Mouse (Mus musculus) MEL (cell line): ENCODE results near the gene Gpr35. TPM values are rescaled to one million over a fixed set of nuclear protein-coding genes. Genes with fewer than 3 reads are reported as not detected.

Source experiments
- DNase-seq: peaks from one replicate; pipeline ENCODE4 v3.0.0; 2011; ENCODE audit warnings: low read depth, low spot score
- H3K27ac ChIP-seq: 2 replicates; pipeline ENCODE4 v1.5.1; 2012; ENCODE audit warnings: low read depth, mild to moderate bottlenecking, control low read depth, low read length, moderate library complexity; ENCODE audit not compliant: control insufficient read depth
- H3K27me3 ChIP-seq, 2 experiments: fragments of 150-350 bp in 1 of 2; sonication (generic) in 1 of 2; 2 replicates each; pipeline ENCODE4 v1.6.1; 2012; ENCODE audit warnings: low read length in 2 of 2, mild to moderate bottlenecking in 2 of 2, improper control_type of control experiment in 1 of 2, moderate library complexity in 1 of 2; ENCODE audit not compliant: insufficient read depth in 2 of 2, control insufficient read depth in 1 of 2
- H3K36me3 ChIP-seq, 2 experiments: 2 replicates each; pipeline ENCODE4 v1.6.1; 2012 to 2014; ENCODE audit warnings: low read length in 2 of 2, improper control_type of control experiment in 1 of 2, inconsistent platforms in 1 of 2, mild to moderate bottlenecking in 1 of 2; ENCODE audit not compliant: insufficient read depth in 2 of 2, control insufficient read depth in 1 of 2
- H3K4me1 ChIP-seq, 2 experiments: fragments of 150-350 bp in 1 of 2; sonication (generic) in 1 of 2; 2 replicates each; pipeline ENCODE4 v1.6.1; 2012; ENCODE audit warnings: low read length in 2 of 2, improper control_type of control experiment in 1 of 2, mild to moderate bottlenecking in 1 of 2; ENCODE audit not compliant: insufficient read depth in 2 of 2, control insufficient read depth in 1 of 2
- H3K4me3 ChIP-seq, 2 experiments: fragments of 150-350 bp in 1 of 2; sonication (generic) in 1 of 2; 2 replicates each; pipeline ENCODE4 v1.5.1; 2012; ENCODE audit warnings: low read depth in 2 of 2, low read length in 2 of 2, mild to moderate bottlenecking in 2 of 2, moderate library complexity in 2 of 2, control low read depth in 1 of 2, improper control_type of control experiment in 1 of 2; ENCODE audit not compliant: control insufficient read depth in 1 of 2, insufficient read depth in 1 of 2
- H3K79me2 ChIP-seq: 2 replicates; pipeline ENCODE4 v1.6.1; 2012; ENCODE audit warnings: mild to moderate bottlenecking, low read length, moderate library complexity; ENCODE audit not compliant: control insufficient read depth, poor library complexity, insufficient read depth
- H3K9ac ChIP-seq: 2 replicates; pipeline ENCODE4 v1.6.1; 2012; ENCODE audit warnings: low read depth, mild to moderate bottlenecking, control low read depth, low read length, moderate library complexity; ENCODE audit not compliant: control insufficient read depth, poor library complexity, severe bottlenecking
- H3K9me3 ChIP-seq: fragments of 150-350 bp; sonication (generic); replicated peaks from 2 replicates; pipeline ENCODE4 v1.6.1; 2012; ENCODE audit warnings: mild to moderate bottlenecking, low read length, improper control_type of control experiment, moderate library complexity; ENCODE audit not compliant: insufficient read depth
- BHLHE40 ChIP-seq: IDR thresholded peaks from 2 replicates; pipeline ENCODE4 v1.6.1; 2012; ENCODE audit warnings: low read depth, mild to moderate bottlenecking, inconsistent platforms, low read length, improper control_type of control experiment, borderline replicate concordance
- CHD1 ChIP-seq: IDR thresholded peaks from 2 replicates; pipeline ENCODE4 v1.6.1; 2012; ENCODE audit warnings: low read depth, mild to moderate bottlenecking, inconsistent platforms, low read length, improper control_type of control experiment
- CTCF ChIP-seq, 3 experiments: IDR thresholded peaks in 2 of 3; conservative IDR thresholded peaks in 1 of 3; 2 replicates each; pipeline ENCODE4 v1.5.1; 2011 to 2012; ENCODE audit warnings: low read length in 3 of 3, low read depth in 2 of 3, mild to moderate bottlenecking in 2 of 3, improper control_type of control experiment in 1 of 3, inconsistent platforms in 1 of 3, mixed read lengths in 1 of 3, moderate library complexity in 1 of 3; ENCODE audit not compliant: control insufficient read depth in 1 of 3, insufficient read depth in 1 of 3, poor library complexity in 1 of 3, severe bottlenecking in 1 of 3
- E2F4 ChIP-seq: IDR thresholded peaks from 2 replicates; pipeline ENCODE4 v1.6.1; 2011; ENCODE audit warnings: low read depth, low read length, improper control_type of control experiment, borderline replicate concordance
- ELF1 ChIP-seq: IDR thresholded peaks from 2 replicates; pipeline ENCODE4 v1.6.1; 2014; ENCODE audit warnings: low read depth, mild to moderate bottlenecking, inconsistent platforms, low read length, improper control_type of control experiment, moderate library complexity
- EP300 ChIP-seq, 2 experiments: IDR thresholded peaks; 2 replicates each; pipeline ENCODE4 v1.6.1; 2011; ENCODE audit warnings: improper control_type of control experiment in 2 of 2, low read length in 2 of 2, low read depth in 1 of 2, mild to moderate bottlenecking in 1 of 2
- ETS1 ChIP-seq: IDR thresholded peaks from 2 replicates; pipeline ENCODE4 v1.6.1; 2012; ENCODE audit warnings: low read depth, mild to moderate bottlenecking, inconsistent platforms, low read length, improper control_type of control experiment, moderate library complexity
- GABPA ChIP-seq: IDR thresholded peaks from 2 replicates; pipeline ENCODE4 v1.6.1; 2012; ENCODE audit warnings: low read depth, mild to moderate bottlenecking, inconsistent platforms, low read length, improper control_type of control experiment, moderate library complexity
- GATA1 ChIP-seq: IDR thresholded peaks from 2 replicates; pipeline ENCODE4 v1.6.1; 2011; ENCODE audit warnings: low read depth, low read length, improper control_type of control experiment
- HCFC1 ChIP-seq: IDR thresholded peaks from 2 replicates; pipeline ENCODE4 v1.6.1; 2012; ENCODE audit warnings: low read depth, mild to moderate bottlenecking, inconsistent platforms, low read length, improper control_type of control experiment, moderate library complexity
- JUND ChIP-seq: IDR thresholded peaks from 2 replicates; pipeline ENCODE4 v1.6.1; 2011; ENCODE audit warnings: low read depth, mild to moderate bottlenecking, improper control_type of control experiment, low read length
- KAT2A ChIP-seq: conservative IDR thresholded peaks from 2 replicates; pipeline ENCODE4 v1.6.1; 2012; ENCODE audit warnings: low read depth, low read length, improper control_type of control experiment, inconsistent platforms
- MAFK ChIP-seq: IDR thresholded peaks from 2 replicates; pipeline ENCODE4 v1.6.1; 2011; ENCODE audit warnings: low read depth, mild to moderate bottlenecking, low read length, improper control_type of control experiment, borderline replicate concordance
- MAX ChIP-seq: IDR thresholded peaks from 2 replicates; pipeline ENCODE4 v1.6.1; 2011; ENCODE audit warnings: low read length, improper control_type of control experiment
- MAZ ChIP-seq: IDR thresholded peaks from 2 replicates; pipeline ENCODE4 v1.6.1; 2012; ENCODE audit warnings: low read depth, mild to moderate bottlenecking, inconsistent platforms, low read length, improper control_type of control experiment
- MXI1 ChIP-seq: IDR thresholded peaks from 2 replicates; pipeline ENCODE4 v1.6.1; 2011; ENCODE audit warnings: mild to moderate bottlenecking, low read depth, low read length, improper control_type of control experiment
- MYC ChIP-seq: IDR thresholded peaks from 2 replicates; pipeline ENCODE4 v1.6.1; 2011; ENCODE audit warnings: low read depth, mild to moderate bottlenecking, low read length, improper control_type of control experiment, moderate library complexity
- NELFE ChIP-seq: IDR thresholded peaks from 2 replicates; pipeline ENCODE4 v1.6.1; 2011; ENCODE audit warnings: low read depth, low read length, improper control_type of control experiment
- NRF1 ChIP-seq: IDR thresholded peaks from 2 replicates; pipeline ENCODE4 v1.6.1; 2014; ENCODE audit warnings: low read depth, mild to moderate bottlenecking, inconsistent platforms, low read length, improper control_type of control experiment, moderate library complexity; ENCODE audit not compliant: poor library complexity, insufficient read depth, severe bottlenecking
- POLR2A ChIP-seq, 2 experiments: IDR thresholded peaks; 2 replicates each; pipeline ENCODE4 v1.6.1; 2011 to 2012; ENCODE audit warnings: low read length in 2 of 2, mild to moderate bottlenecking in 2 of 2, control low read depth in 1 of 2, improper control_type of control experiment in 1 of 2, low read depth in 1 of 2, moderate library complexity in 1 of 2; ENCODE audit not compliant: control insufficient read depth in 1 of 2, insufficient read depth in 1 of 2, poor library complexity in 1 of 2
- POLR2AphosphoS2 ChIP-seq: IDR thresholded peaks from 2 replicates; pipeline ENCODE4 v1.6.1; 2011; ENCODE audit warnings: low read length, improper control_type of control experiment
- POLR2AphosphoS5 ChIP-seq: IDR thresholded peaks from 2 replicates; pipeline ENCODE4 v1.6.1; 2012; ENCODE audit warnings: low read depth, borderline replicate concordance, mild to moderate bottlenecking, inconsistent platforms, low read length, moderate library complexity, mixed read lengths
- RAD21 ChIP-seq: IDR thresholded peaks from 2 replicates; pipeline ENCODE4 v1.6.1; 2011; ENCODE audit warnings: mild to moderate bottlenecking, low read depth, low read length, improper control_type of control experiment
- RCOR1 ChIP-seq: IDR thresholded peaks from 2 replicates; pipeline ENCODE4 v1.6.1; 2012; ENCODE audit warnings: low read depth, mild to moderate bottlenecking, inconsistent platforms, low read length, improper control_type of control experiment
- SIN3A ChIP-seq: IDR thresholded peaks from 2 replicates; pipeline ENCODE4 v1.6.1; 2012; ENCODE audit warnings: low read length, improper control_type of control experiment, inconsistent platforms
- SMC3 ChIP-seq: IDR thresholded peaks from 2 replicates; pipeline ENCODE4 v1.6.1; 2011; ENCODE audit warnings: low read depth, low read length, improper control_type of control experiment
- TAL1 ChIP-seq: IDR thresholded peaks from 2 replicates; pipeline ENCODE4 v1.6.1; 2012; ENCODE audit warnings: mild to moderate bottlenecking, inconsistent platforms, low read length, moderate library complexity, mixed read lengths
- TBP ChIP-seq: IDR thresholded peaks from 2 replicates; pipeline ENCODE4 v1.8.0; 2011; ENCODE audit warnings: low read depth, low read length, improper control_type of control experiment
- TCF12 ChIP-seq: IDR thresholded peaks from 2 replicates; pipeline ENCODE4 v1.6.1; 2014; ENCODE audit warnings: low read depth, mild to moderate bottlenecking, inconsistent platforms, low read length, improper control_type of control experiment, moderate library complexity
- UBTF ChIP-seq: IDR thresholded peaks from 2 replicates; pipeline ENCODE4 v1.6.1; 2012; ENCODE audit warnings: low read depth, mild to moderate bottlenecking, inconsistent platforms, low read length, improper control_type of control experiment, moderate library complexity, borderline replicate concordance; ENCODE audit not compliant: insufficient read depth
- USF1 ChIP-seq: IDR thresholded peaks from 2 replicates; pipeline ENCODE4 v1.6.1; 2014; ENCODE audit warnings: low read depth, mild to moderate bottlenecking, inconsistent platforms, low read length, improper control_type of control experiment, moderate library complexity
- USF2 ChIP-seq, 2 experiments: IDR thresholded peaks; 2 replicates each; pipeline ENCODE4 v1.6.1; 2011 to 2012; ENCODE audit warnings: improper control_type of control experiment in 2 of 2, low read length in 2 of 2, borderline replicate concordance in 1 of 2, inconsistent platforms in 1 of 2, low read depth in 1 of 2, mild to moderate bottlenecking in 1 of 2; ENCODE audit not compliant: insufficient read depth in 1 of 2
- ZKSCAN1 ChIP-seq: IDR thresholded peaks from 2 replicates; pipeline ENCODE4 v1.6.1; 2012; ENCODE audit warnings: low read depth, mild to moderate bottlenecking, inconsistent platforms, low read length, improper control_type of control experiment, moderate library complexity
- ZMIZ1 ChIP-seq: IDR thresholded peaks from 2 replicates; pipeline ENCODE4 v1.6.1; 2012; ENCODE audit warnings: low read depth, mild to moderate bottlenecking, inconsistent platforms, low read length, improper control_type of control experiment, moderate library complexity
- ZNF384 ChIP-seq: IDR thresholded peaks from 2 replicates; pipeline ENCODE4 v1.6.1; 2012; ENCODE audit warnings: low read depth, mild to moderate bottlenecking, inconsistent platforms, low read length, improper control_type of control experiment
- polyA plus RNA-seq, 2 experiments: library from polyadenylated mRNA; stranded (reverse) in 1 of 2; unstranded in 1 of 2; fragments of >175 nt in 1 of 2; fragments of >200 nt in 1 of 2; gene quantifications; 2 replicates each; pipeline versions ENCODE4 v1.2.1 to v1.2.4; 2012; ENCODE audit warnings: low replicate concordance in 2 of 2, low read depth in 1 of 2; ENCODE audit not compliant: insufficient read length in 2 of 2, insufficient read depth in 1 of 2, missing spikeins in 1 of 2
- total RNA-seq: library from RNA; depleted of rRNA; stranded (reverse); fragments of 300-350 nt; gene quantifications from 2 replicates; pipeline ENCODE4 v1.2.3, GENCODE M21; 2012

The Gpr35 gene
- total and polyA plus RNA-seq, 3 experiments = 0.22 TPM; not detected in 2

GRCm38 (mm10) chr1:92935054-92935962, 15.4 kb upstream of the Gpr35 start:
- Histone ChIP-seq H3K36me3 (peaks cover 0 to 13% of the 10 kb centered on the region in 2 experiments; a peak in 2 of 4 replicates), H3K4me3 (peak overlapping the region; percentile 70 to 85), H3K27ac (peak overlapping the region; percentile 29), H3K4me1 (peaks cover 4 to 22% of the 10 kb centered on the region in 2 experiments), H3K79me2 (peaks cover 12% of the 10 kb centered on the region), H3K9ac (peak overlapping the region; percentile 87), H3K27me3 (no peaks in the 10 kb centered on the region), H3K9me3 (no peaks in the 10 kb centered on the region)
- DNase-seq = peak; percentile 94
- no peak for TF ChIP-seq POLR2AphosphoS2
- TF ChIP-seq GABPA = no peak
- no peak for TF ChIP-seq CTCF (IDR thresholded peaks at IDR 0.05 in 2 of 3, conservative IDR thresholded peaks at IDR 0.05 in 1 of 3; ENCODE audit: control insufficient read depth in 1 of 3, insufficient read depth in 1 of 3, low read depth in 2 of 3, low read length in 3 of 3, poor library complexity in 1 of 3, severe bottlenecking in 1 of 3)
- no peak for TF ChIP-seq RCOR1
- peak; percentile 99 for TF ChIP-seq MXI1
- TF ChIP-seq NELFE = no peak
- TF ChIP-seq CHD1 = 0 out of 2 replicates have a peak, but pooled peaks have one; percentile 36
- TF ChIP-seq ELF1 = no peak
- peak; percentile 40 for TF ChIP-seq TCF12
- peak; percentile 65 to 68; a peak in 3 of 4 replicates for TF ChIP-seq EP300 (IDR thresholded peaks at IDR 0.05; ENCODE audit: low read depth in 1 of 2, low read length in 2 of 2)
- TF ChIP-seq ZKSCAN1 = no peak
- TF ChIP-seq ZMIZ1 = no peak
- no peak for TF ChIP-seq SMC3
- TF ChIP-seq USF1 = peak; percentile 18; the same call in 1 of the 2 replicates
- peak; percentile 87 for TF ChIP-seq GATA1
- no peak for TF ChIP-seq MAZ
- TF ChIP-seq MAX = peak; percentile 90
- no peak for TF ChIP-seq NRF1
- no peak for TF ChIP-seq MAFK
- TF ChIP-seq SIN3A = peak; percentile 98
- 0 out of 2 replicates have a peak, but pooled peaks have one; percentile 38 for TF ChIP-seq KAT2A
- peak; percentile 89 for TF ChIP-seq ZNF384
- TF ChIP-seq USF2 (IDR thresholded peaks at IDR 0.05; ENCODE audit: borderline replicate concordance in 1 of 2, insufficient read depth in 1 of 2, low read depth in 1 of 2, low read length in 2 of 2) = no peak
- peak; percentile 69; the same call in 1 of the 2 replicates for TF ChIP-seq BHLHE40
- TF ChIP-seq E2F4 = no peak
- no peak for TF ChIP-seq POLR2AphosphoS5
- TF ChIP-seq POLR2A (IDR thresholded peaks at IDR 0.05; ENCODE audit: control insufficient read depth in 1 of 2, insufficient read depth in 1 of 2, low read depth in 1 of 2, low read length in 2 of 2, poor library complexity in 1 of 2) = no peak
- peak; percentile 52 for TF ChIP-seq TAL1
- TF ChIP-seq ETS1 = peak; percentile 89
- TF ChIP-seq MYC = peak; percentile 73; the same call in 1 of the 2 replicates
- no peak for TF ChIP-seq UBTF
- TF ChIP-seq HCFC1 = peak; percentile 56
- no peak for TF ChIP-seq RAD21
- no peak for TF ChIP-seq JUND
- TF ChIP-seq TBP = no peak
